ENCODE assay signal across 29 mouse cellular contexts in the genomic region with DNA sequence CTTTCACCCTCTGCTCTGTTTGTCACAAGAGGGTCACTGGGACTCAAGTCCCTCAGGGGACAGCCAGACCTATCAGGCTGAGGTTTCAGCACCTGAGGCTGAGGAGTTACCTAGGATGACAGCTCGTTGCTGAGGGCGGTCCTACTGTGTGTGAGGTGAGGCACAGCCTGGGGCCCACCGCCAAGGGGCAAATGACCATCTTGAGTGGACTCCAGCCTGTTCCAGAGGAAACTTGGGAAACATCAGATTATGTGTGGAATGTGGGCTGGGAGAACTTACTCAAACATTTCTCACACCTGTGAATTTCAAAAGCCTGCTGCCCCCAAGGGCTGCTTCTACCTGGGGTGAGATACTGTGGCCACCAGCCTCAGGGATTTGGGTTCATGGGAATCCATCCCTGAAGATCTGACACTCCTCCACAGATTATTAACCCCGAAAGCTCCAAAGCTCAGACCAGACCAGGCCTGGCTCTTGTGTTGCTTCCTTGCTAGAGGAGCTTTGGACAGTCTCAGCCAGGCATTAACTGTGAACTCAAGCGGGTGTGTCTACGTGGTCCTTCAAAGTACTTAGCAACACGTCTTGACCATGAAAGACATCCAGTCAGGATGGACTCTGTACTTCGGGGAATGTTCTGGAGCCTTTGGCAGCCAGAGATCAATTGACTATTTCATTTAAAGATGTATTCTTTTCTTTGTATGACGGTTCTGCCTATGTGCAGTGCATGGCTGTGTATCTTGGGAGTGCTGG. TPM values are rescaled to one million over a fixed set of nuclear protein-coding genes. Genes with fewer than 3 reads are reported as not detected.
DNase-seq lines count a peak whose midpoint lies in the region; ATAC-seq and TF ChIP-seq lines count a peak whose summit lies in the region.
"Had no signal": no experiment of that assay in that cellular context is flagged by ENCODE, and none has a peak within 500 bp of the region (broad histone marks: within the 10 kb centered on the region; RNA-seq: fewer than 3 reads in every experiment).

No protein-coding gene starts in this region.

- no peaks in the 10 kb centered on the region for H3K9me3 ChIP-seq in lung, embryonic 14.5 days (ENCODE audit: low read depth, low read length)
- H3K9me3 ChIP-seq in lung, postnatal 0 days (ENCODE audit: low read length): no peaks in the 10 kb centered on the region
- H3K9me3 ChIP-seq: embryonic facial prominence, embryonic 10.5 days; embryonic facial prominence, embryonic 13.5 days; forebrain, embryonic 12.5 days; forebrain, embryonic 15.5 days; heart, embryonic 10.5 days; hindbrain, embryonic 13.5 days had no signal

- no peak for TF ChIP-seq CTCF in lung, embryonic 14.5 days (IDR thresholded peaks at IDR 0.05; ENCODE audit: low read depth)
- no peak for TF ChIP-seq CTCF in lung, postnatal 0 days (IDR thresholded peaks at IDR 0.05)

- peaks cover 44% of the 10 kb centered on the region for H3K27me3 ChIP-seq in lung, embryonic 14.5 days (ENCODE audit: insufficient read depth, low read length)
- H3K27me3 ChIP-seq in lung, postnatal 0 days (replicated peaks; ENCODE audit: insufficient read depth, low read length): peaks cover 8% of the 10 kb centered on the region; the same call in 1 of the 2 replicates

- TF ChIP-seq EP300 in lung, postnatal 0 days (IDR thresholded peaks at IDR 0.05): peak; percentile 76

- H3K4me3 ChIP-seq in lung, embryonic 14.5 days (ENCODE audit: low read depth, low read length): no peak overlapping the region
- H3K4me3 ChIP-seq in lung, postnatal 0 days (ENCODE audit: low read depth, low read length): no peak overlapping the region
- H3K4me3 ChIP-seq: embryonic facial prominence, embryonic 10.5 days; embryonic facial prominence, embryonic 13.5 days; erythroblast, embryonic 14.5 days; forebrain, embryonic 12.5 days; forebrain, embryonic 15.5 days; heart, adult 2 months; heart, embryonic 10.5 days; heart, embryonic 13.5 days; hindbrain, embryonic 13.5 days had no signal

- H3K27ac ChIP-seq in lung, embryonic 14.5 days (ENCODE audit: low read depth): peak overlapping the region; percentile 40; the same call in 1 of the 2 replicates
- H3K27ac ChIP-seq in lung, postnatal 0 days (ENCODE audit: low read length): peak overlapping the region; percentile 78
- H3K27ac ChIP-seq: embryonic facial prominence, embryonic 10.5 days; embryonic facial prominence, embryonic 13.5 days; forebrain, embryonic 12.5 days; forebrain, embryonic 15.5 days; heart, adult 2 months; heart, embryonic 10.5 days; heart, embryonic 13.5 days; hindbrain, embryonic 13.5 days had no signal

- no peaks in the 10 kb centered on the region for H3K36me3 ChIP-seq in lung, embryonic 14.5 days (ENCODE audit: insufficient read depth)
- H3K36me3 ChIP-seq in lung, postnatal 0 days (ENCODE audit: insufficient read depth, low read length): no peaks in the 10 kb centered on the region
- H3K36me3 ChIP-seq: embryonic facial prominence, embryonic 10.5 days; embryonic facial prominence, embryonic 13.5 days; forebrain, embryonic 12.5 days; forebrain, embryonic 15.5 days; heart, embryonic 10.5 days; heart, embryonic 13.5 days; hindbrain, embryonic 13.5 days had no signal

- 64% methylated on average over 9 of the region's 9 CpGs for WGBS in lung, embryonic 14.5 days
- 48% methylated on average over 9 of the region's 9 CpGs for WGBS in lung, postnatal 0 days

- intact Hi-C loops in heart, postnatal 14 days (cut with DNase I): no loop called here

- no peak for ATAC-seq in lung, embryonic 14.5 days (ENCODE audit: insufficient read depth)
- peak; percentile 72 for ATAC-seq in lung, postnatal 0 days
- ATAC-seq: CD4-positive, CD25-positive, alpha-beta regulatory T cell, adult 4 months; forebrain, embryonic 15.5 days; hindbrain, embryonic 16.5 days had no signal

- no peak for DNase-seq in lung, embryonic 14.5 days
- DNase-seq in lung, postnatal 25 days (ENCODE audit: low spot score): no peak
- DNase-seq in lung, postnatal 0 days (ENCODE audit: low spot score): peak; percentile 72
- peak; percentile 49 for DNase-seq in lung, postnatal 36 days
- DNase-seq in embryo, embryonic 10 days (ENCODE audit: low spot score): no peak
- DNase-seq in heart, postnatal 14 days: no peak
- DNase-seq: adrenal gland, adult 2 months; adrenal gland, postnatal 14 days; cerebellum, adult 11 months; cerebellum, adult 2 months; cerebellum, adult 9-11 months; cerebellum, postnatal 25 days; embryo, embryonic 11 days; gastrocnemius, postnatal 10 days; gastrocnemius, postnatal 36 days; heart, adult 2 months had no signal

- peaks cover 8% of the 10 kb centered on the region for H3K4me1 ChIP-seq in lung, embryonic 14.5 days (ENCODE audit: insufficient read depth)
- H3K4me1 ChIP-seq in lung, postnatal 0 days (ENCODE audit: insufficient read depth, low read depth, low read length): peaks cover 16% of the 10 kb centered on the region

- no peak overlapping the region for H3K4me2 ChIP-seq in lung, embryonic 14.5 days
- H3K4me2 ChIP-seq in lung, postnatal 0 days (replicated peaks; ENCODE audit: low read depth, low read length): no peak overlapping the region
- H3K4me2 ChIP-seq: embryonic facial prominence, embryonic 13.5 days; forebrain, embryonic 12.5 days; forebrain, embryonic 15.5 days; heart, embryonic 13.5 days; hindbrain, embryonic 13.5 days had no signal

- H3K9ac ChIP-seq in lung, embryonic 14.5 days: no peak overlapping the region
- H3K9ac ChIP-seq in lung, postnatal 0 days (replicated peaks; ENCODE audit: low read depth): no peak overlapping the region
- H3K9ac ChIP-seq: embryonic facial prominence, embryonic 13.5 days; forebrain, embryonic 12.5 days; forebrain, embryonic 15.5 days; heart, embryonic 13.5 days; hindbrain, embryonic 13.5 days had no signal

RNA-seq across cellular contexts. Expression of a gene that starts 4.3 kb away (rescaled TPM):
- 3.0 and 3.6 TPM in 2 replicates for polyA plus RNA-seq in lung, embryonic 14.5 days (2014; fragmentation: Nextera tagmentation; extraction: Ambion mirVana)
- 18.1 and 22.7 TPM in 2 replicates for polyA plus RNA-seq in lung, postnatal 0 days (2015; fragmentation: Nextera tagmentation; extraction: Ambion mirVana)
- under 1 TPM; 0.41 TPM for total RNA-seq in heart, postnatal 14 days (2021)
- total RNA-seq: adrenal gland, adult 2 months; adrenal gland, postnatal 14 days; common myeloid progenitor, adult 5-6 weeks; gastrocnemius, adult 18-20 months; gastrocnemius, postnatal 36 days; granulocyte monocyte progenitor cell, adult 5-6 weeks; heart, adult 2 months had no signal
- polyA plus RNA-seq: cerebellum, adult 2 months; heart, adult 2 months had no signal

RNA-seq across cellular contexts. Expression of a gene that starts 10.1 kb away (rescaled TPM):
- polyA plus RNA-seq in lung, embryonic 14.5 days (2014; fragmentation: Nextera tagmentation; extraction: Ambion mirVana): 11.2 and 11.3 TPM in 2 replicates
- 9.7 and 11.4 TPM in 2 replicates for polyA plus RNA-seq in lung, postnatal 0 days (2015; fragmentation: Nextera tagmentation; extraction: Ambion mirVana)
- total RNA-seq in heart, postnatal 14 days (2021): 10 to 100 TPM; 12.3 to 19.2 TPM
- total RNA-seq: common myeloid progenitor, adult 5-6 weeks; granulocyte monocyte progenitor cell, adult 5-6 weeks had no signal
- polyA plus RNA-seq: CD4-positive, CD25-positive, alpha-beta regulatory T cell, adult 4 months had no signal

RNA-seq across cellular contexts. Expression of a gene that starts 32.4 kb away (rescaled TPM):
- 799 and 802 TPM in 2 replicates for polyA plus RNA-seq in lung, embryonic 14.5 days (2014; fragmentation: Nextera tagmentation; extraction: Ambion mirVana)
- 446 and 458 TPM in 2 replicates for polyA plus RNA-seq in lung, postnatal 0 days (2015; fragmentation: Nextera tagmentation; extraction: Ambion mirVana)
- total RNA-seq in heart, postnatal 14 days (2021): 100 to 1,000 TPM; 411 to 471 TPM

RNA-seq across cellular contexts. Expression of a gene that starts 47.4 kb away (rescaled TPM):
- polyA plus RNA-seq in lung, embryonic 14.5 days (2014; fragmentation: Nextera tagmentation; extraction: Ambion mirVana): 28.2 and 35.3 TPM in 2 replicates
- 21.8 and 24.3 TPM in 2 replicates for polyA plus RNA-seq in lung, postnatal 0 days (2015; fragmentation: Nextera tagmentation; extraction: Ambion mirVana)
- total RNA-seq in heart, postnatal 14 days (2021): 10 to 100 TPM; 12.8 to 14.2 TPM

Comparison
In these comparisons a context has a peak if more than half of its experiments do, and no peak if none do; other contexts are left out.
1. DNase-seq: peak in lung, postnatal 0 days (single experiment) and lung, postnatal 36 days (single experiment); none in lung, embryonic 14.5 days (single experiment), lung, postnatal 25 days (single experiment), embryo, embryonic 10 days (single experiment) and heart, postnatal 14 days (0 of 2).